Mouse (Mus musculus): Measurements from ENCODE around the gene Eif4b. TPM values are rescaled to one million over a fixed set of nuclear protein-coding genes. Genes with fewer than 3 reads are reported as not detected.

The Eif4b gene
- polyA plus RNA-seq, 1 experiment from 2014 or later = 85.0 TPM

GRCm38 (mm10) chr15:102110271-102110670, 36.7 kb downstream of the Eif4b start:
- WGBS = 99% methylated on average over 7 of the region's 7 CpGs
- DNase-seq (ENCODE audit: low spot score) = no peak
- H3K4me2 ChIP-seq (replicated peaks; ENCODE audit: low read depth, low read length) = no peak overlapping the region
- no peaks in the 10 kb centered on the region for H3K9me3 ChIP-seq (ENCODE audit: control insufficient read depth, low read length)
- H3K27me3 ChIP-seq (ENCODE audit: control insufficient read depth, insufficient read depth, low read length) = peaks cover 25% of the 10 kb centered on the region
- no peak overlapping the region for H3K4me3 ChIP-seq (ENCODE audit: low read depth, low read length)
- H3K27ac ChIP-seq (ENCODE audit: low read depth, low read length) = no peak overlapping the region
- H3K36me3 ChIP-seq (ENCODE audit: control insufficient read depth, insufficient read depth, low read length) = no peaks in the 10 kb centered on the region
- H3K4me1 ChIP-seq (replicated peaks; ENCODE audit: control insufficient read depth, insufficient read depth, low read length) = 0 out of 2 replicates have a peak, but pooled peaks cover 4% of the 10 kb centered on the region
- no peak overlapping the region for H3K9ac ChIP-seq (ENCODE audit: low read depth, low read length)
- no peak for ATAC-seq (ENCODE audit: low FRiP score)

GRCm38 (mm10) chr15:102110701-102111494, 37.3 kb downstream of the Eif4b start:
- peaks cover 18% of the 10 kb centered on the region for H3K27me3 ChIP-seq (ENCODE audit: control insufficient read depth, insufficient read depth, low read length)
- DNase-seq (ENCODE audit: low spot score) = no peak
- ATAC-seq (ENCODE audit: low FRiP score) = no peak
- no peak overlapping the region for H3K4me3 ChIP-seq (ENCODE audit: low read depth, low read length)
- no peaks in the 10 kb centered on the region for H3K36me3 ChIP-seq (ENCODE audit: control insufficient read depth, insufficient read depth, low read length)
- H3K9me3 ChIP-seq (ENCODE audit: control insufficient read depth, low read length) = no peaks in the 10 kb centered on the region
- H3K27ac ChIP-seq (ENCODE audit: low read depth, low read length) = no peak overlapping the region
- H3K4me2 ChIP-seq (replicated peaks; ENCODE audit: low read depth, low read length) = no peak overlapping the region
- H3K9ac ChIP-seq (ENCODE audit: low read depth, low read length) = no peak overlapping the region
- 0 out of 2 replicates have a peak, but pooled peaks cover 4% of the 10 kb centered on the region for H3K4me1 ChIP-seq (replicated peaks; ENCODE audit: control insufficient read depth, insufficient read depth, low read length)
- WGBS = 80% methylated on average over 29 of the region's 29 CpGs

- Histone ChIP-seq H3K36me3 (ENCODE audit: control insufficient read depth, insufficient read depth, low read length) (no peaks in the 10 kb centered on the region), H3K27ac (ENCODE audit: low read depth, low read length) (no peak overlapping the region), H3K9me3 (ENCODE audit: control insufficient read depth, low read length) (no peaks in the 10 kb centered on the region), H3K4me1 (replicated peaks; ENCODE audit: control insufficient read depth, insufficient read depth, low read length) (0 out of 2 replicates have a peak, but pooled peaks cover 4% of the 10 kb centered on the region), H3K4me2 (replicated peaks; ENCODE audit: low read depth, low read length) (no peak overlapping the region), H3K27me3 (ENCODE audit: control insufficient read depth, insufficient read depth, low read length) (peaks cover 13% of the 10 kb centered on the region), H3K4me3 (ENCODE audit: low read depth, low read length) (no peak overlapping the region), H3K9ac (ENCODE audit: low read depth, low read length) (no peak overlapping the region)
- DNase-seq (ENCODE audit: low spot score) (no peak), ATAC-seq (ENCODE audit: low FRiP score) (no peak)
- WGBS = 76% methylated on average over 11 of the region's 11 CpGs
Observed at GRCm38 (mm10) chr15:102111495-102111829, 37.9 kb downstream of the Eif4b start.

- H3K27me3 ChIP-seq (ENCODE audit: control insufficient read depth, insufficient read depth, low read length) = peaks cover 6% of the 10 kb centered on the region
- H3K9ac ChIP-seq (ENCODE audit: low read depth, low read length) = no peak overlapping the region
- DNase-seq (ENCODE audit: low spot score) = no peak
- H3K4me2 ChIP-seq (replicated peaks; ENCODE audit: low read depth, low read length) = no peak overlapping the region
- no peaks in the 10 kb centered on the region for H3K9me3 ChIP-seq (ENCODE audit: control insufficient read depth, low read length)
- 94% methylated on average over 6 of the region's 6 CpGs for WGBS
- no peak for ATAC-seq (ENCODE audit: low FRiP score)
- H3K36me3 ChIP-seq (ENCODE audit: control insufficient read depth, insufficient read depth, low read length) = no peaks in the 10 kb centered on the region
- no peak overlapping the region for H3K4me3 ChIP-seq (ENCODE audit: low read depth, low read length)
- H3K4me1 ChIP-seq (replicated peaks; ENCODE audit: control insufficient read depth, insufficient read depth, low read length) = no peaks in the 10 kb centered on the region
- H3K27ac ChIP-seq (ENCODE audit: low read depth, low read length) = no peak overlapping the region
Observed at GRCm38 (mm10) chr15:102112181-102112580, 38.6 kb downstream of the Eif4b start.

GRCm38 (mm10) chr15:102112827-102113226, 39.3 kb downstream of the Eif4b start:
- Histone ChIP-seq H3K4me2 (replicated peaks; ENCODE audit: low read depth, low read length) (no peak overlapping the region), H3K9ac (ENCODE audit: low read depth, low read length) (no peak overlapping the region), H3K4me1 (replicated peaks; ENCODE audit: control insufficient read depth, insufficient read depth, low read length) (no peaks in the 10 kb centered on the region), H3K27ac (ENCODE audit: low read depth, low read length) (no peak overlapping the region), H3K4me3 (ENCODE audit: low read depth, low read length) (no peak overlapping the region), H3K9me3 (ENCODE audit: control insufficient read depth, low read length) (no peaks in the 10 kb centered on the region), H3K36me3 (ENCODE audit: control insufficient read depth, insufficient read depth, low read length) (no peaks in the 10 kb centered on the region; the same call in 1 of the 2 replicates), H3K27me3 (ENCODE audit: control insufficient read depth, insufficient read depth, low read length) (no peaks in the 10 kb centered on the region)
- 84% methylated on average over 8 of the region's 8 CpGs for WGBS
- ATAC-seq (ENCODE audit: low FRiP score) (no peak), DNase-seq (ENCODE audit: low spot score) (no peak)

- H3K4me1 ChIP-seq (replicated peaks; ENCODE audit: control insufficient read depth, insufficient read depth, low read length) = no peaks in the 10 kb centered on the region
- H3K4me2 ChIP-seq (replicated peaks; ENCODE audit: low read depth, low read length) = no peak overlapping the region
- 86% methylated on average over 4 of the region's 4 CpGs for WGBS
- no peak overlapping the region for H3K9ac ChIP-seq (ENCODE audit: low read depth, low read length)
- no peak overlapping the region for H3K27ac ChIP-seq (ENCODE audit: low read depth, low read length)
- H3K9me3 ChIP-seq (ENCODE audit: control insufficient read depth, low read length) = no peaks in the 10 kb centered on the region
- DNase-seq (ENCODE audit: low spot score) (no peak), ATAC-seq (ENCODE audit: low FRiP score) (no peak)
- no peak overlapping the region for H3K4me3 ChIP-seq (ENCODE audit: low read depth, low read length)
- no peaks in the 10 kb centered on the region; the same call in none of the 2 replicates for H3K36me3 ChIP-seq (ENCODE audit: control insufficient read depth, insufficient read depth, low read length)
- no peaks in the 10 kb centered on the region for H3K27me3 ChIP-seq (ENCODE audit: control insufficient read depth, insufficient read depth, low read length)
Observed at GRCm38 (mm10) chr15:102113674-102114073, 40.1 kb downstream of the Eif4b start.

- Histone ChIP-seq H3K36me3 (ENCODE audit: control insufficient read depth, insufficient read depth, low read length) (no peaks in the 10 kb centered on the region; the same call in none of the 2 replicates), H3K4me2 (replicated peaks; ENCODE audit: low read depth, low read length) (no peak overlapping the region), H3K4me3 (ENCODE audit: low read depth, low read length) (no peak overlapping the region), H3K4me1 (replicated peaks; ENCODE audit: control insufficient read depth, insufficient read depth, low read length) (no peaks in the 10 kb centered on the region), H3K9me3 (ENCODE audit: control insufficient read depth, low read length) (no peaks in the 10 kb centered on the region), H3K9ac (ENCODE audit: low read depth, low read length) (no peak overlapping the region), H3K27ac (ENCODE audit: low read depth, low read length) (no peak overlapping the region), H3K27me3 (ENCODE audit: control insufficient read depth, insufficient read depth, low read length) (no peaks in the 10 kb centered on the region)
- WGBS = 92% methylated on average over 7 of the region's 7 CpGs
- DNase-seq (ENCODE audit: low spot score) (no peak), ATAC-seq (ENCODE audit: low FRiP score) (no peak)
Observed at GRCm38 (mm10) chr15:102114651-102115260, 41.2 kb downstream of the Eif4b start.

GRCm38 (mm10) chr15:102115731-102116231, 42.2 kb downstream of the Eif4b start:
- no peak for DNase-seq (ENCODE audit: low spot score)
- H3K4me1 ChIP-seq (replicated peaks; ENCODE audit: control insufficient read depth, insufficient read depth, low read length) = no peaks in the 10 kb centered on the region
- H3K27ac ChIP-seq (ENCODE audit: low read depth, low read length) = no peak overlapping the region
- H3K9me3 ChIP-seq (ENCODE audit: control insufficient read depth, low read length) = no peaks in the 10 kb centered on the region
- no peaks in the 10 kb centered on the region for H3K27me3 ChIP-seq (ENCODE audit: control insufficient read depth, insufficient read depth, low read length)
- H3K9ac ChIP-seq (ENCODE audit: low read depth, low read length) = no peak overlapping the region
- no peak overlapping the region for H3K4me3 ChIP-seq (ENCODE audit: low read depth, low read length)
- WGBS = 72% methylated on average over 9 of the region's 9 CpGs
- no peak for ATAC-seq (ENCODE audit: low FRiP score)
- no peak overlapping the region for H3K4me2 ChIP-seq (replicated peaks; ENCODE audit: low read depth, low read length)
- no peaks in the 10 kb centered on the region; the same call in none of the 2 replicates for H3K36me3 ChIP-seq (ENCODE audit: control insufficient read depth, insufficient read depth, low read length)
